Mouse (Mus musculus) testis, adult 2 months (tissue): Measurements from ENCODE around the gene Dydc1. TPM values are rescaled to one million over a fixed set of nuclear protein-coding genes. Genes with fewer than 3 reads are reported as not detected.

Experiments
- H3K27ac ChIP-seq: fragments of 200-500 bp; 2 replicates; pipeline ENCODE4 v1.5.1; 2012; ENCODE audit warnings: low read depth, low read length; ENCODE audit not compliant: control insufficient read depth, insufficient read depth
- H3K27me3 ChIP-seq: fragments of 200-500 bp; 2 replicates; pipeline ENCODE4 v1.6.1; 2012; ENCODE audit warnings: mild to moderate bottlenecking, low read length, moderate library complexity; ENCODE audit not compliant: control insufficient read depth, insufficient read depth
- H3K36me3 ChIP-seq: fragments of 200-500 bp; 2 replicates; pipeline ENCODE4 v1.6.1; 2012; ENCODE audit warnings: mild to moderate bottlenecking, low read length; ENCODE audit not compliant: control insufficient read depth, insufficient read depth
- H3K4me1 ChIP-seq: fragments of 200-500 bp; 2 replicates; pipeline ENCODE4 v1.6.1; 2012; ENCODE audit warnings: low read length; ENCODE audit not compliant: control insufficient read depth, insufficient read depth
- H3K4me3 ChIP-seq: fragments of 200-500 bp; 2 replicates; pipeline ENCODE4 v1.5.1; 2012; ENCODE audit warnings: low read depth, mild to moderate bottlenecking, low read length, moderate library complexity, mixed read lengths; ENCODE audit not compliant: control insufficient read depth
- CTCF ChIP-seq: fragments of 200-500 bp; IDR thresholded peaks from 2 replicates; pipeline ENCODE4 v1.5.1; 2012; ENCODE audit warnings: low read depth, mild to moderate bottlenecking, inconsistent platforms, low read length, moderate library complexity; ENCODE audit not compliant: control insufficient read depth, insufficient read depth, insufficient replicate concordance
- POLR2A ChIP-seq: fragments of 200-500 bp; IDR thresholded peaks from 2 replicates; pipeline ENCODE4 v1.6.1; 2012; ENCODE audit warnings: low read depth, mild to moderate bottlenecking, inconsistent platforms, low read length, moderate library complexity; ENCODE audit not compliant: control insufficient read depth
- polyA plus RNA-seq: library from polyadenylated mRNA; depleted of rRNA; stranded (reverse); fragments of >200 nt; gene quantifications from 2 replicates; pipeline ENCODE4 v1.2.3, GENCODE M21; 2012; rRNA removed

Gene Dydc1
- polyA plus RNA-seq: 22.1 and 24.6 TPM in 2 replicates

DNA sequence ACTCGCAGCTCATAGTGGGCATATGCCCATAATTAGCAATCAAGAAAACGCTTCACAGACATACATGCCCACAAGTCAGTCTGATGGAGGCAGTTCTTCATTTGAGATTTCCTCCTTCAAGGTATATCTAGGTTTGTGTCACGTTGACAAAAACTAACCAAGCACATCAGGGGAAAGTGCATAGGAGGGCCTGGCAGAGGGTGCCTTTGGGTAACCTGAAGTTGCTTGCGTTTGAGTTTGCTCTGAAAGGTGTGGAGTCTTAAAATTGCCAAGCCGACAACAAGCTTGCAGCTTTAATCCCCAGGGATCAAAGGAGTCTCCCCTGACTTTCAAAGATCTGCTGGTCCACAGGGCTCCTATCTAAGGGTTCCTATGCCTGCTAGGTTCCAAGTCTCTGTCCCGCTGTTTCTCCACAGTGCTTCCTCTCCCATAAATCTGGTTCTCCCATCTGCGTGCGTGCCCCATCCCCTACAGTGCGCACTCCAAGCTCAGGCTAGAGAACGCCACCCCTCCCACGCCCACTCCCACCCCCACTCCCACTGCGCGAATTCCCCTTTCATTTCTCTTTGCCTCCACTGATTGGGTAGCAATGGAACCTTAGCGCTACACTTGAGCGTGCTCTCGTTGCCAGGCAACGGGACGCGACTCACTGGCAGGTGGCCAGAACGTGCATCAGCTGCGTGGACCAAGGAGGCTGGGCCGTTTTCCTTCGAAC is at the start of gene Dydc1:
Gene Dydc1, plus strand, starts transcription at position 683 of the 715 bp plus-strand sequence.
- no peaks in the 10 kb centered on the region for H3K27me3 ChIP-seq
- H3K27ac ChIP-seq: peak within 1 kb of the TSS; percentile 71
- peak within 1 kb of the TSS; percentile 92 for H3K4me3 ChIP-seq

DNA sequence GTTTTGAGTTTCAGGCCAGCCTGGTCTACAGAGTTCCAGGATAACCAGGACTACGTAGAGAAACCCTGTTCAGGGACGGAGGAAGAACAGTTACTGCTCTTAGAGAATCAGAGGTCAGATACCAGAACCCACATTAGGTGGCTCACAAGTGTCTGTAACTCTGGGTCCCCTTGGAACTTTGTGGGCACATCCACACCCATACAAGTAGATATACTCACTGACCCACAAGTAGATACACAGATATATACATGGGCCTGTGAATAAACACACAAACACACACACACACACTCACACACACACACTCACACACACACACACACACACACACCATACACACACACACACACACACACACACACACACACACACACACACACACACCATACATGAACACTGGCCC is 47.6 kb upstream of the Dydc1 start:
- Histone ChIP-seq H3K36me3 (no peaks in the 10 kb centered on the region), H3K4me1 (no peaks in the 10 kb centered on the region), H3K27me3 (no peaks in the 10 kb centered on the region), H3K27ac (no peak overlapping the region), H3K4me3 (no peak overlapping the region)
- TF ChIP-seq POLR2A (no peak), CTCF (no peak)

More for the DNA sequence above, at the start of gene Dydc1:
- no peaks in the 10 kb centered on the region; the same call in 1 of the 2 replicates for H3K36me3 ChIP-seq
- peaks cover 6% of the 10 kb centered on the region for H3K4me1 ChIP-seq
- TF ChIP-seq POLR2A (peak; percentile 97), CTCF (no peak)

DNA sequence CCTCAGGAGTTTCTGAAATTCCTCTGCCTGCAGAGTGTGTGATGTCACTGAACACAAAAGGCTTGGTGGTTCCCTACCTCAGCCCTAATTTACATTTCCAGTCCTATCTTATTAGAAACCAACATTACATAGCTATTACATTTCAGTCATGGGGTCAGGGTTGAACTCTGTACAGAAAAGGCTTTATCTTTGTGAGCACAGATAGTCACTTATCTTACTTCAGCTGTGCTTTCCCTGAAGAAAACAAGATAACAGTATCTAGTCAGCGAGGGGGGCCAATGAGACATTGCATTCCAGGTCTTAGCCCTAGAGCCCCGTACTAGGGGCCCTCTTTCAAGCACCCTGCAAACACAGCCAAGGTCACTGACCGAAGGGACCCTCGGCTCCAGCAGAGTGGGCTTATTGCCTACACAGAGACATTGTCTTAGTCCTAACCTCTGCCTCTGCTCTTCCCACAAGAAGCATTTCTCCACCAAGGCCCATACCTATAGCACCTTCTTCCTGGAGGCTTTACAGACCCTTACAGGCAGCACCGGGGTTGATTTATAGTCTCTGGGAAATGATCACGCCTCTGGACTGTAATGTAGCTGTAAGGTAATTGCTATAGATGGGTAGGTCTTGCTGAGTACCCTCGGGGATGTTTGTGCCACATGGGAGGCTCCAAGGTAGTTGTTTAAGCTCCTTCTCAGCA is 47.0 kb upstream of the Dydc1 start:
- Histone ChIP-seq H3K4me1 (no peaks in the 10 kb centered on the region), H3K27ac (no peak overlapping the region), H3K36me3 (no peaks in the 10 kb centered on the region), H3K27me3 (no peaks in the 10 kb centered on the region), H3K4me3 (no peak overlapping the region)
- TF ChIP-seq CTCF (no peak), POLR2A (no peak)

DNA sequence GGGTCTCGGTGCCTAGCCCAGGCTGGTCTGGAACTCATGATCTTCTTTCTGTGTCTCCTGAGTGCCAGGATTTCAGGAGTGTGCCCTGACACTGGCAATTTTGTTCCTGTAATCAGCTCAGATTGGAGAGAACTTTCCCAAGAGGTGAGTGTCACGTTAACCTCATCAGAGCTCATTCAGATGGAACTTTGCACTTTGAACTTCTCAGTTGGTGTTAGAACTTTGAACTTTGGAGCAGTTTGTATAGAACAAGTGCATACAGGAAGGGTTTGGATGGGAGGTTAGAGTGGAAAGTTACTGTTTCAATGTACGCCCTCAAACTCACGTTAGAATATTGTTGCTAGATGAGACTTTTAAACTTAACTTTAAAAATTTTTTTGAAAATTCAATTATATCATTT is 43.4 kb upstream of the Dydc1 start:
- no peaks in the 10 kb centered on the region for H3K36me3 ChIP-seq
- H3K4me1 ChIP-seq: peaks cover 2% of the 10 kb centered on the region; the same call in 1 of the 2 replicates
- TF ChIP-seq POLR2A (no peak), CTCF (no peak)
- no peaks in the 10 kb centered on the region for H3K27me3 ChIP-seq
- no peak overlapping the region for H3K27ac ChIP-seq
- H3K4me3 ChIP-seq: no peak overlapping the region

DNA sequence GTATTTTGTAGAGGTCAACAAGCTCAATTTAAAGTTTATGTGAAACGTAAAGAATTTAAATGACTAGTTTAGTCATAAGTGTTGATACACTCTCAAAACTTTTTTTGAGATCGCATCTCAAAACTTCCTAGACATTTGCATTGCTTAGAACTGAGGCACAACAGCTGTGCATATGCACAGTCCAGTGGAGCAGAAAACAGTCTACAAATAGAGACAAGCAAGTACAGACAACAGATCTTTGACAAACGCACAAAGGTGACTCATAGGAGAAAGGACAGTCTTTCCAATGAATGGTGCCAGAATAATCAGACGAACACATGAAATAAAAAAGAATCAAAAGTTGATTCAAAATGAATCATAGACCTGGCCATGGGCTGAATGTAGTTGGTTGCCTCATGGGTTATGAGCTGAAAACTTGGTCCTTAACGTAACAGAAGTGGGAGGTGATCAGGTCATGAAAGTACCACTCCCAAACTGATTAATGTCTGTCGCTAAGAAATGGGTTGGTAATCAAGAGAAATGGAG is 41.7 kb upstream of the Dydc1 start:
- TF ChIP-seq POLR2A (no peak), CTCF (no peak)
- H3K27ac ChIP-seq: no peak overlapping the region
- no peak overlapping the region for H3K4me3 ChIP-seq
- no peaks in the 10 kb centered on the region for H3K36me3 ChIP-seq
- peaks cover 2% of the 10 kb centered on the region; the same call in 1 of the 2 replicates for H3K4me1 ChIP-seq
- no peaks in the 10 kb centered on the region for H3K27me3 ChIP-seq

DNA sequence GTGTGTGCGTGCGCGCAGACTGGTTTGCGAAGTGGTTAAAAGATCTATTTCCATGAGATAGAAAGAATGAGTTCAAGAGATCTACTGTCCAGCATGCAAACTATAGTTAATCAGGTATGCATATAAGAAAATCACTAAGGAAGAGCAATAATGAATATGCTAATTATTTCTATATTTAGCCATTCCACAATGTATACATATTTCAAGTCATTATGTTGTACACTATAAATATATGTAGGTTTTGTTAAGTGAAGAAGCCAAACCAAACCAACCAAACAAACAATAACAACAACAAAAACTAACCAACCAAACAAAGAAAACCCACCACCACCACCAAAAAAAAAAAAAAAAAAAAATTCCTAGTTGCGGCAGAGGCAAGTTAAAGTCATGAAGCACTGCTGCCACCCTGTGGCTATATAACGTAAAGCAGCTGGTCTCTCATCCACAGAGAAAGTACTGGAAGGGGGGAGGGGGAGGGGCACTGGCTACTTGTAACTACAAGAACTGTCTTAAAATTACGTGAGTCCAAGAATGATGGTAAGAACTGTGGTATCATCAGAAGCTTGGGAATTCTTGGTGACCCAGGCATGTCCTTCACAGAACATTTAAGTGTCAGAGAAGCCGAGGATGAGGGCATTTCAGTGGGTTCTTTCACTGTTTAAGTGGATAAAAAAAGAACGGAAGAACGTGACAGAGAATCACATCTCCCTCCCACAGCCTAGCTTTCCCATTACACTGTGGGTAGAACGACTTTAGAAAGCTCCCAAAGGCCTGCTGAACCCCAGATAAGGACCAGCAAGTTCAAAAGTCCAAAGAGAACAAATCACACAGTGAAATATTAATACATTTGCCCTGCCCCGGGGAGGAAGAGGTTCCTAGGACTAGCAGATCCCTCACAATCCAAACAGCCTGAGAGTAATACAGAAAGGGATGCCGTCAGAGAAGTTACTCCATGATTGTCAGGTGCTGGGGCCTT is 39.3 kb upstream of the Dydc1 start:
- Histone ChIP-seq H3K4me3 (no peak overlapping the region), H3K27me3 (no peaks in the 10 kb centered on the region), H3K27ac (no peak overlapping the region), H3K4me1 (peaks cover 2% of the 10 kb centered on the region; the same call in 1 of the 2 replicates), H3K36me3 (no peaks in the 10 kb centered on the region)
- TF ChIP-seq POLR2A (no peak), CTCF (peak; percentile 20; the same call in 1 of the 2 replicates)
